Mouse (Mus musculus) heart, adult 2 months (tissue): ENCODE measurements around the gene Atp11a. TPM values are rescaled to one million over a fixed set of nuclear protein-coding genes. Genes with fewer than 3 reads are reported as not detected.

Experiments used
- DNase-seq, 2 experiments: peaks; one replicate each; pipeline ENCODE4 v3.0.0; 2021
- H3K27ac ChIP-seq: fragments of 200-600 bp; 2 replicates; pipeline ENCODE4 v1.8.1; 2022
- H3K27me3 ChIP-seq: fragments of 200-500 bp; 2 replicates; pipeline ENCODE4 v1.6.1; 2012; ENCODE audit warnings: mild to moderate bottlenecking, low read length, inconsistent platforms, mixed read lengths; ENCODE audit not compliant: control insufficient read depth, insufficient read depth
- H3K36me3 ChIP-seq: fragments of 200-500 bp; 2 replicates; pipeline ENCODE4 v1.6.1; 2012; ENCODE audit warnings: low read length, inconsistent platforms; ENCODE audit not compliant: control insufficient read depth, insufficient read depth
- H3K4me1 ChIP-seq: fragments of 200-500 bp; 2 replicates; pipeline ENCODE4 v1.6.1; 2011; ENCODE audit warnings: low read length; ENCODE audit not compliant: control insufficient read depth, insufficient read depth
- H3K4me3 ChIP-seq: fragments of 200-600 bp; 2 replicates; pipeline ENCODE4 v1.8.1; 2022
- H3K79me2 ChIP-seq: fragments of 200-500 bp; replicated peaks from 2 replicates; pipeline ENCODE4 v1.6.1; 2012; ENCODE audit warnings: mild to moderate bottlenecking, inconsistent platforms, low read length, moderate library complexity, mixed read lengths; ENCODE audit not compliant: control insufficient read depth, insufficient read depth
- H3K9ac ChIP-seq: fragments of 200-500 bp; 2 replicates; pipeline ENCODE4 v1.6.1; 2012; ENCODE audit warnings: low read depth, mild to moderate bottlenecking, control low read depth, inconsistent platforms, low read length, mixed read lengths
- CTCF ChIP-seq: fragments of 200-600 bp; IDR thresholded peaks from 2 replicates; pipeline ENCODE4 v1.8.1; 2022; ENCODE audit warnings: antibody characterized with exemption, mild to moderate bottlenecking, moderate library complexity
- EP300 ChIP-seq: fragments of 200-500 bp; IDR thresholded peaks from 2 replicates; pipeline ENCODE4 v1.6.1; 2011; ENCODE audit warnings: low read depth, low read length, control low read depth; ENCODE audit not compliant: insufficient read depth
- POLR2A ChIP-seq: fragments of 200-500 bp; IDR thresholded peaks from 2 replicates; pipeline ENCODE4 v1.6.1; 2011; ENCODE audit warnings: mild to moderate bottlenecking, low read depth, low read length, control low read depth; ENCODE audit not compliant: insufficient read depth
- WGBS: fragments of 180-500 bp; shearing (Covaris S2); methylation state at CpG from one replicate; pipeline ENCODE4 v1.1.7; 2018; 5-methylcytosine and 5-hydroxymethylcytosine counted together
- intact Hi-C: fragments of 180-260 bp; cut with DNase I; formaldehyde crosslinking; loops from one replicate; pipeline ENCODE4 v1.15.1; 2025
- polyA plus RNA-seq: library from polyadenylated mRNA; depleted of rRNA; stranded (reverse); fragments of >200 nt; gene quantifications from 2 replicates; pipeline ENCODE4 v1.2.3, GENCODE M21; 2012
- total RNA-seq, 2 experiments: library from RNA; stranded (reverse); gene quantifications; 2 replicates each; pipeline ENCODE4 v1.2.3; 2021

The Atp11a gene
- total and polyA plus RNA-seq, 3 experiments, result 56.0 to 80.1 (median 79.5) TPM

- intact Hi-C loops, result no loop called here
- Histone ChIP-seq H3K4me3 (no peak overlapping the region), H3K27me3 (no peaks in the 10 kb centered on the region), H3K4me1 (no peaks in the 10 kb centered on the region), H3K27ac (no peak overlapping the region), H3K79me2 (no peaks in the 10 kb centered on the region), H3K9ac (no peak overlapping the region), H3K36me3 (no peaks in the 10 kb centered on the region)
- WGBS, result 80% methylated on average over 6 of the region's 6 CpGs
- DNase-seq, result no peak
- TF ChIP-seq CTCF (peak; percentile 33), EP300 (no peak)
These were observed 109.0 kb downstream of the Atp11a start for GRCm38 (mm10) chr8:12865790-12866189.

- DNase-seq, result no peak
These were observed 112.8 kb downstream of the Atp11a start for GRCm38 (mm10) chr8:12869661-12870060.

GRCm38 (mm10) chr8:12870656-12871055, 113.8 kb downstream of the Atp11a start:
- H3K79me2 ChIP-seq, result no peaks in the 10 kb centered on the region
- H3K4me1 ChIP-seq, result peaks cover 5% of the 10 kb centered on the region
- H3K36me3 ChIP-seq, result no peaks in the 10 kb centered on the region
- H3K9ac ChIP-seq, result no peak overlapping the region
- no peaks in the 10 kb centered on the region for H3K27me3 ChIP-seq
- DNase-seq, result no peak
- intact Hi-C loops, result no loop called here
- 84% methylated on average over 5 of the region's 5 CpGs for WGBS
- H3K4me3 ChIP-seq, result no peak overlapping the region
- no peak overlapping the region for H3K27ac ChIP-seq
- TF ChIP-seq POLR2A (no peak), CTCF (no peak), EP300 (no peak)

More at GRCm38 (mm10) chr8:12869661-12870060, 112.8 kb downstream of the Atp11a start:
- intact Hi-C loops, result no loop called here
- Histone ChIP-seq H3K79me2 (no peaks in the 10 kb centered on the region), H3K4me1 (peaks cover 5% of the 10 kb centered on the region), H3K27me3 (no peaks in the 10 kb centered on the region), H3K36me3 (no peaks in the 10 kb centered on the region), H3K27ac (no peak overlapping the region), H3K4me3 (no peak overlapping the region), H3K9ac (no peak overlapping the region)
- no peak for TF ChIP-seq POLR2A
- no peak for TF ChIP-seq CTCF
- no peak for TF ChIP-seq EP300
- 70% methylated on average over 3 of the region's 3 CpGs for WGBS

- TF ChIP-seq POLR2A (no peak), CTCF (no peak), EP300 (no peak)
- Histone ChIP-seq H3K36me3 (no peaks in the 10 kb centered on the region), H3K27ac (no peak overlapping the region), H3K9ac (no peak overlapping the region), H3K4me3 (no peak overlapping the region), H3K27me3 (no peaks in the 10 kb centered on the region), H3K79me2 (no peaks in the 10 kb centered on the region), H3K4me1 (peaks cover 5% of the 10 kb centered on the region)
- intact Hi-C loops, result no loop called here
- 19% methylated on average over 5 of the region's 5 CpGs for WGBS
- no peak for DNase-seq
These were observed 114.6 kb downstream of the Atp11a start for GRCm38 (mm10) chr8:12871461-12871860.

GRCm38 (mm10) chr8:12872983-12873356, 116.2 kb downstream of the Atp11a start:
- no peak overlapping the region for H3K27ac ChIP-seq
- DNase-seq, result no peak
- no peaks in the 10 kb centered on the region for H3K79me2 ChIP-seq
- H3K4me3 ChIP-seq, result no peak overlapping the region
- no peaks in the 10 kb centered on the region for H3K36me3 ChIP-seq
- H3K4me1 ChIP-seq, result peaks cover 5% of the 10 kb centered on the region
- no peaks in the 10 kb centered on the region for H3K27me3 ChIP-seq
- TF ChIP-seq POLR2A, result no peak
- TF ChIP-seq CTCF, result no peak
- no peak for TF ChIP-seq EP300
- no peak overlapping the region for H3K9ac ChIP-seq
- intact Hi-C loops, result no loop called here
- 19% methylated on average over 9 of the region's 9 CpGs for WGBS

- H3K9ac ChIP-seq, result peak within 1 kb of the TSS; percentile 51
- DNase-seq, result peak; percentile 41 to 61
These were observed 116.7 kb downstream of the Atp11a start, which contains the start of gene Mcf2l for GRCm38 (mm10) chr8:12873357-12874046. Mcf2l (plus strand) TSS chr8:12873806.

More at GRCm38 (mm10) chr8:12873357-12874046, 116.7 kb downstream of the Atp11a start, which contains the start of gene Mcf2l:
- Histone ChIP-seq H3K36me3 (no peaks in the 10 kb centered on the region), H3K27ac (no peak within 1 kb of the TSS), H3K4me1 (peaks cover 5% of the 10 kb centered on the region), H3K27me3 (no peaks in the 10 kb centered on the region), H3K4me3 (peak within 1 kb of the TSS; percentile 53), H3K79me2 (no peaks in the 10 kb centered on the region)
- WGBS, result 2% methylated on average over 30 of the region's 30 CpGs
- TF ChIP-seq CTCF, result no peak
- no peak for TF ChIP-seq POLR2A
- no peak for TF ChIP-seq EP300
- intact Hi-C loops, result no loop called here
